Mouse (Mus musculus) MEL (cell line): ENCODE results near the gene Fgf8. TPM values are rescaled to one million over a fixed set of nuclear protein-coding genes. Genes with fewer than 3 reads are reported as not detected.

Experiments
- DNase-seq: peaks from one replicate; pipeline ENCODE4 v3.0.0; 2011; ENCODE audit warnings: low read depth, low spot score
- H3K27ac ChIP-seq: 2 replicates; pipeline ENCODE4 v1.5.1; 2012; ENCODE audit warnings: low read depth, mild to moderate bottlenecking, control low read depth, low read length, moderate library complexity; ENCODE audit not compliant: control insufficient read depth
- H3K27me3 ChIP-seq, 2 experiments: fragments of 150-350 bp in 1 of 2; sonication (generic) in 1 of 2; 2 replicates each; pipeline ENCODE4 v1.6.1; 2012; ENCODE audit warnings: low read length in 2 of 2, mild to moderate bottlenecking in 2 of 2, improper control_type of control experiment in 1 of 2, moderate library complexity in 1 of 2; ENCODE audit not compliant: insufficient read depth in 2 of 2, control insufficient read depth in 1 of 2
- H3K36me3 ChIP-seq, 2 experiments: 2 replicates each; pipeline ENCODE4 v1.6.1; 2012 to 2014; ENCODE audit warnings: low read length in 2 of 2, improper control_type of control experiment in 1 of 2, inconsistent platforms in 1 of 2, mild to moderate bottlenecking in 1 of 2; ENCODE audit not compliant: insufficient read depth in 2 of 2, control insufficient read depth in 1 of 2
- H3K4me1 ChIP-seq, 2 experiments: fragments of 150-350 bp in 1 of 2; sonication (generic) in 1 of 2; 2 replicates each; pipeline ENCODE4 v1.6.1; 2012; ENCODE audit warnings: low read length in 2 of 2, improper control_type of control experiment in 1 of 2, mild to moderate bottlenecking in 1 of 2; ENCODE audit not compliant: insufficient read depth in 2 of 2, control insufficient read depth in 1 of 2
- H3K4me3 ChIP-seq, 2 experiments: fragments of 150-350 bp in 1 of 2; sonication (generic) in 1 of 2; 2 replicates each; pipeline ENCODE4 v1.5.1; 2012; ENCODE audit warnings: low read depth in 2 of 2, low read length in 2 of 2, mild to moderate bottlenecking in 2 of 2, moderate library complexity in 2 of 2, control low read depth in 1 of 2, improper control_type of control experiment in 1 of 2; ENCODE audit not compliant: control insufficient read depth in 1 of 2, insufficient read depth in 1 of 2
- H3K79me2 ChIP-seq: 2 replicates; pipeline ENCODE4 v1.6.1; 2012; ENCODE audit warnings: mild to moderate bottlenecking, low read length, moderate library complexity; ENCODE audit not compliant: control insufficient read depth, poor library complexity, insufficient read depth
- H3K9ac ChIP-seq: 2 replicates; pipeline ENCODE4 v1.6.1; 2012; ENCODE audit warnings: low read depth, mild to moderate bottlenecking, control low read depth, low read length, moderate library complexity; ENCODE audit not compliant: control insufficient read depth, poor library complexity, severe bottlenecking
- H3K9me3 ChIP-seq: fragments of 150-350 bp; sonication (generic); replicated peaks from 2 replicates; pipeline ENCODE4 v1.6.1; 2012; ENCODE audit warnings: mild to moderate bottlenecking, low read length, improper control_type of control experiment, moderate library complexity; ENCODE audit not compliant: insufficient read depth
- BHLHE40 ChIP-seq: IDR thresholded peaks from 2 replicates; pipeline ENCODE4 v1.6.1; 2012; ENCODE audit warnings: low read depth, mild to moderate bottlenecking, inconsistent platforms, low read length, improper control_type of control experiment, borderline replicate concordance
- CHD1 ChIP-seq: IDR thresholded peaks from 2 replicates; pipeline ENCODE4 v1.6.1; 2012; ENCODE audit warnings: low read depth, mild to moderate bottlenecking, inconsistent platforms, low read length, improper control_type of control experiment
- CHD2 ChIP-seq: IDR thresholded peaks from 2 replicates; pipeline ENCODE4 v1.6.1; 2011; ENCODE audit warnings: low read length, improper control_type of control experiment
- CTCF ChIP-seq, 3 experiments: IDR thresholded peaks in 2 of 3; conservative IDR thresholded peaks in 1 of 3; 2 replicates each; pipeline ENCODE4 v1.5.1; 2011 to 2012; ENCODE audit warnings: low read length in 3 of 3, low read depth in 2 of 3, mild to moderate bottlenecking in 2 of 3, improper control_type of control experiment in 1 of 3, inconsistent platforms in 1 of 3, mixed read lengths in 1 of 3, moderate library complexity in 1 of 3; ENCODE audit not compliant: control insufficient read depth in 1 of 3, insufficient read depth in 1 of 3, poor library complexity in 1 of 3, severe bottlenecking in 1 of 3
- E2F4 ChIP-seq: IDR thresholded peaks from 2 replicates; pipeline ENCODE4 v1.6.1; 2011; ENCODE audit warnings: low read depth, low read length, improper control_type of control experiment, borderline replicate concordance
- ELF1 ChIP-seq: IDR thresholded peaks from 2 replicates; pipeline ENCODE4 v1.6.1; 2014; ENCODE audit warnings: low read depth, mild to moderate bottlenecking, inconsistent platforms, low read length, improper control_type of control experiment, moderate library complexity
- ETS1 ChIP-seq: IDR thresholded peaks from 2 replicates; pipeline ENCODE4 v1.6.1; 2012; ENCODE audit warnings: low read depth, mild to moderate bottlenecking, inconsistent platforms, low read length, improper control_type of control experiment, moderate library complexity
- GABPA ChIP-seq: IDR thresholded peaks from 2 replicates; pipeline ENCODE4 v1.6.1; 2012; ENCODE audit warnings: low read depth, mild to moderate bottlenecking, inconsistent platforms, low read length, improper control_type of control experiment, moderate library complexity
- KAT2A ChIP-seq: conservative IDR thresholded peaks from 2 replicates; pipeline ENCODE4 v1.6.1; 2012; ENCODE audit warnings: low read depth, low read length, improper control_type of control experiment, inconsistent platforms
- MAFK ChIP-seq: IDR thresholded peaks from 2 replicates; pipeline ENCODE4 v1.6.1; 2011; ENCODE audit warnings: low read depth, mild to moderate bottlenecking, low read length, improper control_type of control experiment, borderline replicate concordance
- MAX ChIP-seq: IDR thresholded peaks from 2 replicates; pipeline ENCODE4 v1.6.1; 2011; ENCODE audit warnings: low read length, improper control_type of control experiment
- MAZ ChIP-seq: IDR thresholded peaks from 2 replicates; pipeline ENCODE4 v1.6.1; 2012; ENCODE audit warnings: low read depth, mild to moderate bottlenecking, inconsistent platforms, low read length, improper control_type of control experiment
- MEF2A ChIP-seq: IDR thresholded peaks from 2 replicates; pipeline ENCODE4 v1.6.1; 2014; ENCODE audit warnings: low read depth, mild to moderate bottlenecking, inconsistent platforms, low read length, improper control_type of control experiment; ENCODE audit not compliant: poor library complexity, insufficient replicate concordance, severe bottlenecking; ENCODE audit errors: extremely low read depth
- MYB ChIP-seq: IDR thresholded peaks from 2 replicates; pipeline ENCODE4 v1.6.1; 2011; ENCODE audit warnings: mild to moderate bottlenecking, low read depth, low read length, improper control_type of control experiment
- MYC ChIP-seq: IDR thresholded peaks from 2 replicates; pipeline ENCODE4 v1.6.1; 2011; ENCODE audit warnings: low read depth, mild to moderate bottlenecking, low read length, improper control_type of control experiment, moderate library complexity
- NELFE ChIP-seq: IDR thresholded peaks from 2 replicates; pipeline ENCODE4 v1.6.1; 2011; ENCODE audit warnings: low read depth, low read length, improper control_type of control experiment
- NRF1 ChIP-seq: IDR thresholded peaks from 2 replicates; pipeline ENCODE4 v1.6.1; 2014; ENCODE audit warnings: low read depth, mild to moderate bottlenecking, inconsistent platforms, low read length, improper control_type of control experiment, moderate library complexity; ENCODE audit not compliant: poor library complexity, insufficient read depth, severe bottlenecking
- POLR2A ChIP-seq, 2 experiments: IDR thresholded peaks; 2 replicates each; pipeline ENCODE4 v1.6.1; 2011 to 2012; ENCODE audit warnings: low read length in 2 of 2, mild to moderate bottlenecking in 2 of 2, control low read depth in 1 of 2, improper control_type of control experiment in 1 of 2, low read depth in 1 of 2, moderate library complexity in 1 of 2; ENCODE audit not compliant: control insufficient read depth in 1 of 2, insufficient read depth in 1 of 2, poor library complexity in 1 of 2
- POLR2AphosphoS2 ChIP-seq: IDR thresholded peaks from 2 replicates; pipeline ENCODE4 v1.6.1; 2011; ENCODE audit warnings: low read length, improper control_type of control experiment
- POLR2AphosphoS5 ChIP-seq: IDR thresholded peaks from 2 replicates; pipeline ENCODE4 v1.6.1; 2012; ENCODE audit warnings: low read depth, borderline replicate concordance, mild to moderate bottlenecking, inconsistent platforms, low read length, moderate library complexity, mixed read lengths
- RCOR1 ChIP-seq: IDR thresholded peaks from 2 replicates; pipeline ENCODE4 v1.6.1; 2012; ENCODE audit warnings: low read depth, mild to moderate bottlenecking, inconsistent platforms, low read length, improper control_type of control experiment
- SIN3A ChIP-seq: IDR thresholded peaks from 2 replicates; pipeline ENCODE4 v1.6.1; 2012; ENCODE audit warnings: low read length, improper control_type of control experiment, inconsistent platforms
- SMC3 ChIP-seq: IDR thresholded peaks from 2 replicates; pipeline ENCODE4 v1.6.1; 2011; ENCODE audit warnings: low read depth, low read length, improper control_type of control experiment
- TBP ChIP-seq: IDR thresholded peaks from 2 replicates; pipeline ENCODE4 v1.8.0; 2011; ENCODE audit warnings: low read depth, low read length, improper control_type of control experiment
- TCF12 ChIP-seq: IDR thresholded peaks from 2 replicates; pipeline ENCODE4 v1.6.1; 2014; ENCODE audit warnings: low read depth, mild to moderate bottlenecking, inconsistent platforms, low read length, improper control_type of control experiment, moderate library complexity
- UBTF ChIP-seq: IDR thresholded peaks from 2 replicates; pipeline ENCODE4 v1.6.1; 2012; ENCODE audit warnings: low read depth, mild to moderate bottlenecking, inconsistent platforms, low read length, improper control_type of control experiment, moderate library complexity, borderline replicate concordance; ENCODE audit not compliant: insufficient read depth
- USF1 ChIP-seq: IDR thresholded peaks from 2 replicates; pipeline ENCODE4 v1.6.1; 2014; ENCODE audit warnings: low read depth, mild to moderate bottlenecking, inconsistent platforms, low read length, improper control_type of control experiment, moderate library complexity
- ZC3H11A ChIP-seq: IDR thresholded peaks from 2 replicates; pipeline ENCODE4 v1.6.1; 2012; ENCODE audit warnings: low read depth, mild to moderate bottlenecking, inconsistent platforms, low read length, improper control_type of control experiment
- ZKSCAN1 ChIP-seq: IDR thresholded peaks from 2 replicates; pipeline ENCODE4 v1.6.1; 2012; ENCODE audit warnings: low read depth, mild to moderate bottlenecking, inconsistent platforms, low read length, improper control_type of control experiment, moderate library complexity
- ZMIZ1 ChIP-seq: IDR thresholded peaks from 2 replicates; pipeline ENCODE4 v1.6.1; 2012; ENCODE audit warnings: low read depth, mild to moderate bottlenecking, inconsistent platforms, low read length, improper control_type of control experiment, moderate library complexity
- ZNF384 ChIP-seq: IDR thresholded peaks from 2 replicates; pipeline ENCODE4 v1.6.1; 2012; ENCODE audit warnings: low read depth, mild to moderate bottlenecking, inconsistent platforms, low read length, improper control_type of control experiment
- polyA plus RNA-seq, 2 experiments: library from polyadenylated mRNA; stranded (reverse) in 1 of 2; unstranded in 1 of 2; fragments of >175 nt in 1 of 2; fragments of >200 nt in 1 of 2; gene quantifications; 2 replicates each; pipeline versions ENCODE4 v1.2.1 to v1.2.4; 2012; ENCODE audit warnings: low replicate concordance in 2 of 2, low read depth in 1 of 2; ENCODE audit not compliant: insufficient read length in 2 of 2, insufficient read depth in 1 of 2, missing spikeins in 1 of 2
- total RNA-seq: library from RNA; depleted of rRNA; stranded (reverse); fragments of 300-350 nt; gene quantifications from 2 replicates; pipeline ENCODE4 v1.2.3, GENCODE M21; 2012

The Fgf8 gene
- total and polyA plus RNA-seq, 3 experiments: not detected

GRCm38 (mm10) chr19:45783181-45783932, 40.6 kb upstream of the Fgf8 start, which contains the start of gene Mgea5 (continued):
- TF ChIP-seq ZNF384 (no peak), NELFE (peak; percentile 81), POLR2A (IDR thresholded peaks at IDR 0.05; ENCODE audit: control insufficient read depth in 1 of 2, insufficient read depth in 1 of 2, low read depth in 1 of 2, low read length in 2 of 2, poor library complexity in 1 of 2) (peak; percentile 75 to 81; a peak in 2 of 4 replicates), CHD1 (peak; percentile 100), ELF1 (peak; percentile 94), MYC (no peak; the same call in 1 of the 2 replicates), MEF2A (no peak), MAZ (peak; percentile 99), ETS1 (peak; percentile 47)

- H3K27ac ChIP-seq: peak overlapping the region; percentile 93
- no peaks in the 10 kb centered on the region for H3K9me3 ChIP-seq
- peak overlapping the region; percentile 70 to 98 for H3K4me3 ChIP-seq
- peak overlapping the region; percentile 97 for H3K9ac ChIP-seq
- DNase-seq: peak; percentile 89
- H3K36me3 ChIP-seq: peaks cover 8 to 22% of the 10 kb centered on the region in 2 experiments
- no peaks in the 10 kb centered on the region for H3K27me3 ChIP-seq
- peaks cover 36% of the 10 kb centered on the region for H3K79me2 ChIP-seq
- H3K4me1 ChIP-seq: peaks cover 16 to 23% of the 10 kb centered on the region in 2 experiments
- no peak; the same call in 1 of the 2 replicates for TF ChIP-seq CHD2
- no peak for TF ChIP-seq TBP
- no peak for TF ChIP-seq MEF2A
- no peak for TF ChIP-seq E2F4
- TF ChIP-seq MYC: no peak
- TF ChIP-seq MAZ: no peak
- TF ChIP-seq NELFE: no peak
- 0 out of 2 replicates have a peak, but pooled peaks have one; percentile 30 for TF ChIP-seq MAX
- TF ChIP-seq GABPA: no peak
- TF ChIP-seq ETS1: no peak
- TF ChIP-seq ZMIZ1: no peak
- no peak; the same call in 1 of the 2 replicates for TF ChIP-seq SIN3A
- TF ChIP-seq POLR2AphosphoS2: no peak
- TF ChIP-seq MAFK: no peak
- TF ChIP-seq RCOR1: peak; percentile 57
- TF ChIP-seq BHLHE40: peak; percentile 43; the same call in 1 of the 2 replicates
- no peak for TF ChIP-seq POLR2AphosphoS5
- TF ChIP-seq SMC3: no peak
- TF ChIP-seq CHD1: no peak
- no peak for TF ChIP-seq ELF1
- TF ChIP-seq CTCF (IDR thresholded peaks at IDR 0.05 in 2 of 3, conservative IDR thresholded peaks at IDR 0.05 in 1 of 3; ENCODE audit: control insufficient read depth in 1 of 3, insufficient read depth in 1 of 3, low read depth in 2 of 3, low read length in 3 of 3, poor library complexity in 1 of 3, severe bottlenecking in 1 of 3): no peak
- TF ChIP-seq MYB: no peak
- TF ChIP-seq ZC3H11A: no peak
- no peak for TF ChIP-seq USF1
- TF ChIP-seq UBTF: no peak
- no peak for TF ChIP-seq TCF12
- no peak for TF ChIP-seq ZKSCAN1
- TF ChIP-seq KAT2A: no peak
- TF ChIP-seq NRF1: no peak
Measured at GRCm38 (mm10) chr19:45782315-45783001, 39.7 kb upstream of the Fgf8 start.
